Comparison of ENCODE assay signal across 7 mouse cellular contexts in the genomic region with DNA sequence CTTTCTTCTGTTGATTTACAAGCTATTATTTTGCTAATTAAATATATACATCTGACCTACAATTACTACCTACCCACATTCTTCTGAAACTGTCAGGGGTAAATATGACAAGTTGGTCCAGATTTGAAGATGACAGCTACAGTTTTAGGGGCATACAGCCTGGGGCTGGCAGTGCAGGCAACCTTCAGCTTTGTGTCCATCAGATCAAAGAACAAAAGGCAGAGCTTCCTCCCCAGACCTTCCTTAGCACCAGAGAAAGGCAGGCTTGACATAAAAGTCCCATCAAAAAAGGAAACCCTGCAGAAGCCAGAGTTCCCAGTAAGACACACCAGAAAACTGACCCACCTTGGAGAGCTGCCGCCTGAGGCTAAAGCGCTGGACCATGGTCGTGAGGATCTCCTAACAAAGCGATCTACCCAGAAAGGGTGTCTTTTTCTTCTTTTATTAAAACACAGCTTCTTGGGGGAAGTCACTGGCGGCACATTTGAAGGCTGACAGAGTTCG.
DNase-seq lines count a peak whose midpoint lies in the region; ATAC-seq lines count a peak whose summit lies in the region.

No protein-coding gene starts in this region.

- H3K27ac ChIP-seq in forebrain, embryonic 12.5 days = peak overlapping the region; percentile 88
- peak overlapping the region; percentile 65; the same call in 1 of the 2 replicates for H3K27ac ChIP-seq in limb, embryonic 15.5 days
- peak overlapping the region; percentile 59 for H3K27ac ChIP-seq in stomach, embryonic 15.5 days

- peak overlapping the region; percentile 62 for H3K4me3 ChIP-seq in forebrain, embryonic 12.5 days (replicated peaks)
- peak overlapping the region; percentile 48 for H3K4me3 ChIP-seq in limb, embryonic 15.5 days
- peak overlapping the region; percentile 53 for H3K4me3 ChIP-seq in stomach, embryonic 15.5 days (replicated peaks)

- DNase-seq in retina, embryonic 14.5 days (ENCODE audit: low spot score) = peak; percentile 11
- DNase-seq in retina, postnatal 1 day = no peak
- DNase-seq in urinary bladder, adult 2 months (ENCODE audit: low spot score) = no peak

- peak overlapping the region; percentile 88 for H3K4me2 ChIP-seq in forebrain, embryonic 12.5 days
- H3K4me2 ChIP-seq in limb, embryonic 15.5 days = peak overlapping the region; percentile 88
- peak overlapping the region; percentile 92 for H3K4me2 ChIP-seq in stomach, embryonic 15.5 days

- H3K9ac ChIP-seq in forebrain, embryonic 12.5 days = peak overlapping the region; percentile 72
- peak overlapping the region; percentile 40; the same call in 1 of the 2 replicates for H3K9ac ChIP-seq in limb, embryonic 15.5 days
- peak overlapping the region; percentile 29 for H3K9ac ChIP-seq in stomach, embryonic 15.5 days

- no peaks in the 10 kb centered on the region for H3K27me3 ChIP-seq in forebrain, embryonic 12.5 days
- H3K27me3 ChIP-seq in limb, embryonic 15.5 days = no peaks in the 10 kb centered on the region
- H3K27me3 ChIP-seq in stomach, embryonic 15.5 days (replicated peaks) = no peaks in the 10 kb centered on the region

- WGBS in forebrain, embryonic 12.5 days = 2% methylated on average over 6 of the region's 6 CpGs
- 13% methylated on average over 6 of the region's 6 CpGs for WGBS in limb, embryonic 15.5 days
- 8% methylated on average over 6 of the region's 6 CpGs for whole genome bisulfite sequencing in stomach, embryonic 15.5 days

- H3K36me3 ChIP-seq in forebrain, embryonic 12.5 days (replicated peaks) = no peaks in the 10 kb centered on the region
- H3K36me3 ChIP-seq in limb, embryonic 15.5 days = no peaks in the 10 kb centered on the region
- H3K36me3 ChIP-seq in stomach, embryonic 15.5 days = no peaks in the 10 kb centered on the region

- no peaks in the 10 kb centered on the region for H3K9me3 ChIP-seq in forebrain, embryonic 12.5 days
- H3K9me3 ChIP-seq in limb, embryonic 15.5 days = no peaks in the 10 kb centered on the region
- no peaks in the 10 kb centered on the region for H3K9me3 ChIP-seq in stomach, embryonic 15.5 days

- peak; percentile 54 for ATAC-seq in forebrain, embryonic 12.5 days (ENCODE audit: low FRiP score)
- no peak for ATAC-seq in limb, embryonic 15.5 days (ENCODE audit: insufficient number of reproducible peaks, low FRiP score, low TSS enrichment, low read depth)
- no peak for ATAC-seq in stomach, embryonic 15.5 days (ENCODE audit: insufficient read depth, low FRiP score, low read depth)
- ATAC-seq in erythroid progenitor cell, adult 5-6 weeks (replicated peaks; ENCODE audit: low FRiP score, poor library complexity, severe bottlenecking) = no peak

- H3K4me1 ChIP-seq in forebrain, embryonic 12.5 days = peaks cover 30% of the 10 kb centered on the region
- peaks cover 13% of the 10 kb centered on the region for H3K4me1 ChIP-seq in limb, embryonic 15.5 days
- peaks cover 11% of the 10 kb centered on the region; the same call in 1 of the 2 replicates for H3K4me1 ChIP-seq in stomach, embryonic 15.5 days
